Mouse (Mus musculus): Measurements from ENCODE around the gene Zic5.

The Zic5 gene

DNA sequence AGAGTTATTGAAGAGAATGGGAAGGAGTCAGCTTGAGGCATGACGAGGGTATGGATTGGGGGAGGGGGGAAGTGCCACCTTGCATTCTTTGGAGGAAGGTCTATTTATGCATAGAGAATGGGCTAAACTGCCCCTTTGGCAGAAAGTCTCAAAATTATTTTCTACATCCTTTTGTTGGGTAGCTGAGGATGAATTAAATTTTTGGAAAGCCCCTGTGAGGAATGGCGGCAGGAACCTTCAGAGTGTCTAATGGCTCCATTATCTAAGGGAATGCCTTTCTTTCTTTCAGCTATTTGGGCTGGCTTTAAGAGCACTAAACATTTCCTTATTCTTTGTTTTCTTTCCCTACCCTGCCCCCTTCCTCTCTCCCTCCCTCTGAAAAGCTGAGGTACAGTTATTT is 14.9 kb upstream of the Zic5 start:
- in situ Hi-C loops (cut with MboI; ENCODE audit: low sequenced_read_pairs): no loop called here

DNA sequence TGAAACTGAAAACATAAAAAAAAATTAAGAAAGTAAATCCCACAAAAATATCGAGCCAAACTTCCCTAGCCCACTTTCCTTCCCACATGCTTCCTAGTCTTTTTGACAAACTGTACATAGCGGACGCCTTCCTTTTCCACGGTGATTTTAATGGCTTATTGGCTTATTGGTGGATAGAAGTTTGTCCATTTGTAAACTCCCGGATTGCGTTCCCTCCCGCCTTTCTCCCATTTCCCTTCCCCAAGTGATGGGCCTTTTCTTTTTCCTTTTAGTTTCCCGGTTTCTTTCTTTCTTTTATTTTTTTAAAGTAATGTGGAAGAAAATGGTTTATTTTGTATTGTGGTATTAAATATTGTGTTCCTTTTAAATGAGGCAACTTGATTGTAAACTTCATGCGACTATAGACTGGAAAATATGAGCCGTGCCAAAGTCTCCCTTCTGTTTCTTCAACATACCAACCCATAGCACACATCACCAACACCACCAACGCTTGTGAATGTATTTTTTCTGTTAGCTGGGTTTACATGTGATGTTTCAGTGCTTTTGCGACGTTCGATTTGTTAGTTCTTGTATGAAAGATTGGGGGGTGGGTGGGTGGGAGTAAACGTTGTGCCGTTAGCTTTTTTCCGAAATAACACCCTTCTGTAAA is 14.1 kb upstream of the Zic5 start:
- in situ Hi-C loops (cut with MboI; ENCODE audit: low sequenced_read_pairs): no loop called here

DNA sequence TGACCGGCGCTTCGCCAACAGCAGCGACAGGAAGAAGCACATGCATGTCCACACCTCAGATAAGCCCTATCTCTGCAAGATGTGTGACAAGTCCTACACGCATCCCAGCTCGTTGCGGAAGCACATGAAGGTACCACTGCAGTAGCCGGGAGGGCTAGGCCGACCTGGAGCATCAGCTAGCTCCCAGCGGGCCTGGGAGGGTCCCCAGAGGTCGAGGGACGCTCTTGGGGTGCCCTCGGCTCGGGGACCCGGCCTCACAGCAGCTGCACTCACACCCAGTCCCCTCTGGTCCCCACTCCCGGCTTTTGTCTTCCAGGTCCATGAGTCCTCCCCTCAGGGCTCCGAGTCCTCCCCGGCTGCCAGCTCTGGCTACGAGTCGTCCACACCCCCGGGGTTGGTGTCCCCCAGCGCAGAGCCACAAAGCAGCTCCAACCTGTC is 13.1 kb upstream of the Zic5 start:
- in situ Hi-C loops (cut with MboI; ENCODE audit: low sequenced_read_pairs): no loop called here

DNA sequence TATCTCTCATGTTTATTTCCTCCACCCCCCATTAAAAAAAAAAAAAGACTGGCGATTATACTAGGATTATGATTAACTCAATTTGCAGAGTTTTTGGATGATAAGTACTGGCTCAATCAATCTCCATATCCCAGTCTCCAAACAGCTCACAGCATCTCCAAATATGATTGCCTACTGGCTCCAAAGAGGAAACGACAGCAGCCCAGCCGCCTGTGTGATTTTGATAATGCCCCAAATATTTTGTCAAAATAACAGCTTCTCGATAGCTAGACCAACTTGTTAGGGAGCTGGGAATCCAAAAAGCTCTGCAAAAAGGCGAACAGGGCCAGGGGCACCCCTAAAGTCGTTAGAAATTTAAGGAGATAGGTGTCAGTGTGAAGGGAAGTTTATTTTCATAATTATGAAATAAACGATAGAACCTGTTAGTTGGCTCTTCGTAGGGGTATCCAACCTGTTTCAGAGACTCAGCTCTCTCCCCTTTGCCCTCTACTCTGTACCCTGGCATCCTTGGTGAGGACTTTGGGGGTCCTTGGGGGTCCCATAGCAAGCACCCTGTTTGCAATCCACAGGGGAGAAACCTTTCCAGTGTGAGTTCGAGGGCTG is 12.6 kb upstream of the Zic5 start:
- in situ Hi-C loops (cut with MboI; ENCODE audit: low sequenced_read_pairs): no loop called here

DNA sequence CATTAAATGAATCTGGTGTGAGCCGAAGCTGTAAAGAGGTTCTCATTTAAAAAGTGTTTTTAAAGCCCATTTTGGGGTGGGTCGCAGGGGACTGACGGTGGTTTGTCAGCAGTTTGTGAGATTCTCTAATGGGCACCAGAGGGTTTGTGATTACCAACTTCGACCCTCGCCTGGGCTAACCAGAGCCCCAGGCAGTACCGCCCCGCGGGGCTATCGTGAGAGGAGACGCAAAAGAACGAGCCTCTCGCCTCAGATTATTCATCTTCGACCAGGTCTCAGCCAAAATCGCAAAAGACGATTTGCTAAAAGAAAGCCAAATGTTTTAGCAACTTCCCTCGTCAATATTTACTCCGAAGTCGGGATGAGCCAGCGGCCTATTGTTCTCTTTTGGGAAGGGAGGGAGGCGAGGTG is 11.8 kb upstream of the Zic5 start:
- in situ Hi-C loops (cut with MboI; ENCODE audit: low sequenced_read_pairs): no loop called here

DNA sequence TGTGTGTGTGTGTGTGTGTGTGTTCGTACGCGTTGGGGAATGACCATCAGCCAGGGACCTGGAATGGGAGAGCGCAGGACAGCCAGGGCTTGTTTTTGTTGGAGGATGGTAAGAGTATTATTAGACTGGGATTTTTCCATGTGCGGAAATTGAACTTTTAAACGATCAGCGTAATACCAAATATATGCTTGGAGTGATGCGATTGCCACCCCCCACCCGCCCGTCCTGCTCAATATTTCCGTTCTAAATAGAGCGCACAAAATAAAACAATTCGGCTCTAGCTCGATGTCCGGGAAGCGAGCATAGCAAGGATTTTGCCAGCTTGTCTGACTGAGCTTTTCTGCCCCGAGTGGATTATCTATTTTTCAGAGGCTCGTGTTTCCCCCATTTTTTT is 11.3 kb upstream of the Zic5 start:
- in situ Hi-C loops (cut with MboI; ENCODE audit: low sequenced_read_pairs): no loop called here

DNA sequence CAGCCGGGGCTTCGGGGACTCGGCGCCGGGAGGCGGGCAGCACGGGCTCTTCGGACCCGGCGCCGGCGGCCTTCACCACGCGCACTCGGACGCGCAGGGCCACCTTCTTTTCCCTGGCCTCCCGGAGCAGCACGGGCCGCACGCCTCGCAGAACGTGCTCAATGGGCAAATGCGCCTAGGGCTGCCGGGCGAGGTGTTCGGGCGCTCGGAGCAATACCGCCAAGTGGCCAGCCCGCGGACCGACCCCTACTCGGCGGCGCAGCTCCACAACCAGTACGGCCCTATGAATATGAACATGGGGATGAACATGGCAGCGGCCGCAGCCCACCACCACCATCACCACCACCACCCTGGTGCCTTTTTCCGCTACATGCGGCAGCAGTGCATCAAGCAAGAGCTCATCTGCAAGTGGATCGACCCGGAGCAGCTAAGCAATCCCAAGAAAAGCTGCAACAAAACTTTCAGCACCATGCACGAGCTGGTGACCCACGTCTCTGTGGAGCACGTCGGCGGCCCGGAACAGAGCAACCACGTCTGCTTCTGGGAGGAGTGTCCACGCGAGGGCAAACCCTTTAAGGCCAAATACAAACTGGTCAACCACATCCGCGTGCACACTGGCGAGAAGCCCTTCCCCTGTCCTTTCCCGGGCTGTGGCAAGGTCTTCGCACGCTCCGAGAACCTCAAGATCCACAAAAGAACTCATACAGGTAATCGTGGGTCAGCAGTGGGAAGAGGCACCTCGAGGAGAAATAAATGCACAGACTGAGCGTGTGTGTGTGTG is 10.8 kb upstream of the Zic5 start:
- in situ Hi-C loops (cut with MboI; ENCODE audit: low sequenced_read_pairs): no loop called here

DNA sequence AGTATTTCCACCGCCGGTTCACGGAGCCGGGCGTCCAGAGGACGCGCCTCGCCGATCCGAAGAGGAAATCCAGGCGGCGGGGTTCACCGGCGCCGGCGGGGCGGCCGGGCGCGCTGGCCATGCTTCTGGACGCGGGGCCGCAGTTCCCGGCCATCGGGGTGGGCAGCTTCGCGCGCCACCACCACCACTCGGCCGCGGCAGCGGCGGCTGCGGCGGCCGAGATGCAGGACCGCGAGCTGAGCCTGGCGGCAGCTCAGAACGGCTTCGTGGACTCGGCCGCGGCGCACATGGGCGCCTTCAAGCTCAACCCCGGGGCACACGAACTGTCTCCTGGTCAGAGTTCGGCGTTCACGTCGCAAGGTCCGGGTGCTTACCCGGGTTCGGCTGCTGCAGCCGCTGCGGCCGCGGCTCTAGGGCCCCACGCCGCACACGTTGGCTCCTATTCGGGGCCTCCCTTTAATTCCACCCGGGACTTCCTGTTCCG is 10.1 kb upstream of the Zic5 start:
- in situ Hi-C loops (cut with MboI; ENCODE audit: low sequenced_read_pairs): no loop called here

DNA sequence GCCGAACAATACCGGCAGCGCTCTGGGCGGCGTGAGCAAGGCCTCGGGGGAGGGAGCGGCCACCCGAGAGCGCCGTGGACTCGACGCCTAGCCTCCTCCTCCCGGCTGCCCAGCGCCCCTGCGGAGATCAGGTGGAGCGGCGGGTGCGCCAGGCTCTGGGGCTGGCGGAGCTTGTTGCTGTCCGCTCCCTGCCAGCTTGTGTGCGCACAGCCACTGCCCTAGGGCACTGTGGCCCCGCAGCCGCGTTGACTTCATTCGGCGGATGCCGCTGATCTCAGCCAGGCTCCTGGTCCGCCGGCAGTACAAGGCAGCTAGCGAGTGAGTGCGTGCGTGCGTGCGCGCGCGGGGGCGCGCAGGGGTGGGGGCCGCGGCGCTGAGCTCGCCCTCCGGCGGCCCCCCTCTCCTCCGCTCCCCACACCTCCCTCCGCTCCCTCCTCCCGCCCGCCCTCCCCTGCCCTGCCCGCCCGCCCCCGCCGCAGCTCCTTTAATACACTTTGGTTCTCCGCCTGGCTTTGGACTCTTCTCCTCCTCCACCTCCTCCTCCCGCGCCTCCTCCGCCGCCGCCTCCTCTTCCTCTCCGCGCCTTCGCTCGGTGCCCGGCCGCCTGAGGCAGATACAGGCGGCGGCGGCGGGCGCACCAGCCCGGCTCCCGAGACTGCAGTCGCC is 9.5 kb upstream of the Zic5 start, which contains the start of gene Zic2:
TSS of gene Zic2 (plus strand) at position 545 of the 666 bp plus-strand sequence.
- in situ Hi-C loops (cut with MboI; ENCODE audit: low sequenced_read_pairs): no loop called here

DNA sequence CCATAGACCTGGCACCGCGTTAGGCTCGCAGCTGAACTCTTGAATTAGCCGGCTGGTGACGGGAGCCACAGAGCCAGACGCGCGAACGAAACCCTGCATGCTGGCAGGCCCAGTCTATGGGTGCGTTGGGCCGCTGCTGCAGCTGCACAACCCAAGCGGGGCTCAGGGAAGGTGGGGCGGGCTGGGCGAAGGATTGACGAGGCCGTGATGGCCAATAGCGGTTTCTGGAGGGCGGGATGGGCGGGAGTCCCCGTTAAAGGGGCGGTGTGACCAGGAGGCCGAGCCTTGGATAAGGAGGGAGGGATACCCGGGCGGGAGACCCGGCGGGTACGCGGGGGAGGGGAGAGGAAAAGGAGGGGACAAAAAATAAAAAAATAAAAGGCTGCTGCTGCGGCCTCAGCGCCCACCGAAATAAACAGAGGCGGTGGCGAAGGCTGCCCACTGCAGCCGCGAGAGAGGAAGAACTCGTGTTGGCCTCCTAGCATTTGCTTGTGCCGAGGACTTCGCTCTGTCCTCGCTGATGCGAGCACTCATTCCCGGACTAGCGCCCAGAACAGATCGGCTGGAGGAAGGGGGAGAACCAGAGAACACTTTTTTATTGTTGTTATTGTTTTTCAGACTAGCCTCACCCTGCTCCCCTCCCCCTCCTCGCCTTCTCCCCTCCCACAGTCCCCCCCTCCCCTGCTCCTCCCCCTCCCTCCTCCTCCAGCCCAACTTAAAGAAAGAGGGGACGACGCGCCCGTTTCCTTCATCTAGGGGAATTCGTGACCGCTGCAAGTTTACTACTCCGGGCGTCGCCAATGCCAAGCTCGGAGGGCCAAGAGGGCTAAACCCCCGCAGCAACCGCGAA is 8.8 kb upstream of the Zic5 start:
- in situ Hi-C loops (cut with MboI; ENCODE audit: low sequenced_read_pairs): no loop called here

DNA sequence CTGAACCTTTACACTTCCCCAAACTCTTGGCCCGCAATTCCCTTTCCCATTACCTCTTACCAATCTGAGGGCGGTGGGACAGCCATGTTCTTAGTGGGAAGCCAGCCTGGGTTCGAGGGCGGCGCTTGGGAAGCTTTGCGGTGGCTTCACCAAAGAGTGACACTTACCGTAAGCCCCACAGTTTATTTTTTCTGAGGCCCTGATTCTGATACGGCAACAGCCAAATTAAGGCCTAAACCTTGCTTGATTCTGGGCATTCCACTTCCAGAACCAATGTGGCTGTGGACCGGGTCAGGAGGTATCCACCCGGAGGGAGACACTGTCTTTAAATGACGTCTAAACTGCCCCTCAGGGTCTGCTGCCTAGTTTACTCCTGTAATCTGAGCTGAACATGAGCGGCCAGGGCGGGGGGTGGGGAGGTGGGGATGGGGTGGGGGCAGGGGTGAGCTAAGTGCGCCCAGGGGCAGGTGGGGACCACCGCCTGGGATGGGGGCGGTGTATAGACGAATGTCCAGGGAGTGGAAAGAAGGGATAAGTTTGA is 7.8 kb upstream of the Zic5 start:
- in situ Hi-C loops (cut with MboI; ENCODE audit: low sequenced_read_pairs): no loop called here

DNA sequence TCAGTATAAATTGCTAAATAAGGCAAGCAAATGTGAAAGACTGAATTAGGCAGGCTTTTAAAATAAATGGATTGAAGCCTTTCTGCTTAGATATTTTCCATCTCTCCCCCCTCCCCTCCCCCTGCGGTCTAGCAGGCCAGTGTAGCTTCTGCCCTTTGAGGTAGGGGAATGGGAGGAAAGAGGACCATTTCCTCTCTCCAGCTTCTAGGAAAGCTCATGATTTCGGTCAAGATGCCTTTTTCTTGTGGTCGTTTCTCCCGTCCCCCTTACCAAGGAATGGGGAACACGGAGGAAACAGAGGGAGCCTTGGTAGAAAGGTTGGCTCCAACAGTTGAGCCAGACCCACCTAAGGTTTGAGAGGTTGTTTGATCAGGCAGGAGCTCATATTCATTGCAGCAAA is 7.2 kb upstream of the Zic5 start:
- in situ Hi-C loops (cut with MboI; ENCODE audit: low sequenced_read_pairs): no loop called here

DNA sequence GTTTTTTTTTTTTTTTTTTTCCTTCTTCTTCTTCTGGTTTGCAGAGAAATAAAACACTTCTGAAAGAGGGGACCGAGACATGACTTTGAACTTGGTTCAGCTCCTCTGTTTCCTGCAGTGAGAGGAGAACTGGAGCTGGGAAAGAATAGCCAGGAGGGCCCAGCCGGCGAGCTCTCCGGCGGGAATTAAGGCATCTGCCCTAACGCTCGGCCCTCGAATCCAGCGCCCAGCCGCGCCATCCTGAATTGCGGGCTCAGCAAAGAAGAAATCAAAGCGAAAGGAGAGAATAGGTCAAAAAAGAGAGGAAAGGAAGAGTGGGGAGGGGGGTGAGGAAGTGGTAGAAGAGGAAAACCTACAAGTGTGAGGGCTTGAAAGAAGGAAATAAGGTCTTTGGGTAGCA is 6.7 kb upstream of the Zic5 start:
- in situ Hi-C loops (cut with MboI; ENCODE audit: low sequenced_read_pairs): no loop called here

DNA sequence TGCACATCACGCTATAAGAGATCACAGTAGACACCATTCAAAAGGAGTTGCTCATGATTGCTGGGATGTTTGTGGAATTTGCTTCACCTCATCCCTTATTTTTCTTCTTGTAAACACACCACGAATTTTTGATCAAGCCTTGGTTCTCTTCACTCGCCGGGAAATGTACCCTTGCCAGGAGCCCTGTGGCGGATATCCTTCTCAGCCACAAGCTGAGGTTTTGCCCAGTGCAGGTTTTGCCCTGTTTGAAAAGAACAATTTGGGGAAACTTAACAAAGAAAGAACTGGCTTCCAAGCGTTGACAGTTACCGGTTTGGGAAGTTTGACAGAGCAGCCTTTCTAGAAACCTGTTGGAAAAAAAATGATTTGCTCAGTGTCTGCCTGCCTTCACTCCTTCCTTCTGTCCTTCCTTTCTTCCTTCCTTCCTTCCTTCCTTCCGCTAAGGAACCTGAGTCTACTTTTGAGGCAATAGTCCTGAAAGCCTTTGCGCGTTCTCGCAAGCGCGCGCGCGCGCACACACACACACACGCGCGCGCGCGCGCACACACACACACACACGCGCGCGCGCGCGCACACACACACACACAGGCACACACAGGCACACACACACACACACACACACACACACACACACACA is 6.1 kb upstream of the Zic5 start:
- in situ Hi-C loops (cut with MboI; ENCODE audit: low sequenced_read_pairs): no loop called here

DNA sequence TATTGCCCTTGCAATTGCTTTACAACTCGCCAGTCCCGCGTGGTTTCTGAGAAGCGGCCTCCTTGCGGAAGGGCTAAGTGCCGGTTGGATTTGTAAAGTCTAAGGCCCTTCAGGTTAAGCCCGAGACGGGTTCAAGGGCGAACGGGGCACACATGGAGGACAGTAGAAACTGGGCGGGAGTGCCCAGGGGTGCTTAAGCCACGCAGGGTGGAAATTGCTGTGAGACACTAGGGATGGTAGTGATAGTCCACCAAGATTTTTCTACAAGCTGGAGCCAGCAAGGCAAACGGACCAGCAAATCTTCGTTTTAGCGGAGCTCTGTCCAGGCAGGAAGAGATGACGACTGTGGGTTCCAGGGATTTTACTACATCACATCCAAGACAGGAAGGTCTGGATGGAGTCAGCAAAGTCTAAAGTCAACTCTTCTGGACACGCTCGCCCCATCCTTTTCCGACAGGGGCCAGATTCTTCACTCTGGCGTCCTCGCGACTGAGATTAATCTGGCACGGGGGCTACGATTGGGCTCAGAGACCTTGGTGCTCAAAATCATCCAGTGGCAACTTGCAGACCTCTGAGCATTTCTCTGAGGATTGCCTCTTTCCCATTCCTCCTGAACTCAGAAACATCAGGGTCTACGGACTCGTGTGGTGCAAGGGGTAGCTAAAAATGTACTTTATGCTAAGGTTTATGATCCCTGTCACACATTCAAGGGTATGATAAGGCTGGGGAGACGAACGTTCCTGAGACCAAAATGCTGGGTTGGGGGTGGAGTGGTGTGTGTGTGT is 3.7 kb upstream of the Zic5 start:
- in situ Hi-C loops (cut with MboI; ENCODE audit: low sequenced_read_pairs): no loop called here

DNA sequence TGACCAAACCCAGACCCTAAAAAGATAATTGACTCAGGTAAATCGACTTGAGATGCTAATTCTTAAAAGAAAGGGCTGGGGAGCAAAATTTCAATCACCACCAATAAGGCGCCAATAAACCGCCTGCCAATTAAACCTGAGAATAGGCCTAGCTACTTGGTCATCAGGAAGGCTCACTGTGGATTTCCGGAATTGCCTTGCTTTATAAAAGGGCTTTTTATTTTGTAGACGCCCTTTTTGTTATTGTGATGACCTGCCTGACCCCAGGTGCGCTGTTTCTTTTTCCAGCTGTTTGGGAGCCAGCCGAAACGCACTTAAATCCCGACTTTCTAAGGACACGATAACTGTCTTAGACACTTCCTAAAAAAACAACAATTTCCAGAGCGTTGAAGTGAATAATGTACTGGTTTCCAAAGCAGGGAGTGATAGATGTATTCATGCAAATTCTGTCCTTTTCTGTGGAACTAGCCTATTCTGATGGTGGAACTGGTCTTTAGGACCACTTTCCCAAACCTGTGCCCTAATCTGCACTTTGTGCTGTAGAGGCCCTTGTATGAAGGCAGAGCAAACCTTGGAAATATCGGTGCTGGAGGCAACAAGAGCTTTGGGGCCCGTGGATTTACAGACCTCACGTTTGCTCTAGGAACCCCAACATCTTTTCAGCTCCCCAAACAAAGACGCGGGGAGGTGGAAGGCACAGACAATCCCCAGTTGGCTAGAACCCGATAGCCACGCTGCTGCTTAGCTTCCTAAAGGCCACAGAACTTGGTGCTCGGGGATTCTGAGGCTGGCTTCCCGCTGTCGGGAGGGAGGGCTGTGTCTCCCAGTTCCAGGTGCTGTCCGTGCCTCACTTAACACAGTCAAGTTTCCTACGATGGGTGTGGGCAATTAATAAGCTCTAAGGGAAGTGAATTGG is 2.7 kb upstream of the Zic5 start:
- in situ Hi-C loops (cut with MboI; ENCODE audit: low sequenced_read_pairs): no loop called here

DNA sequence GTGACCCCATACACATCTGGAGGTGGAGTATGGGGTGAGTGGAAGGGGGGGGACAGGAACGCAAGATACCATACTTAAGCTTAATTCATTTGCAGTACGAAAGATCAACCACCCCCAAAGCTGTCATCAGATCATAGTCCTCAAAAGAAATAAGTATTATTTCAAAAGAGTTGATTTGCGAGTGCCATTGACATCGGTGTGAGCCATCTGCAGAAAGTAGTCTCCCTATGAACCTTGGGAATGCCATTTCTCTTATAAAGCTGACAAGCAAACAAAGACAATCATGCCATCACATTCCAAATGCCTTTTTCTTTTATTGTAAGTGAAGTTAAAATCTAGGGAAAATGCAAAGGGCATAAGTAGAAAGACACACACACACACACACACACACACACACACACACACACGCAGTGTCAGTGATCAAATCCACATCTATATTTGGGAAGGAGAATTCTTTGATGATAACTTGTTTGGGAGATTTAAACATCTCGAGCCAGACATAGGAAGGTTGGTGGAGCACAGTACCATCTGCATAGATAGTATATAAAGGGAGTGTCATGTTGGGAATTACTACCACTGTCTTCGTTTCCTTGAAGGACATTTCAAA is 1.4 kb upstream of the Zic5 start:
- in situ Hi-C loops (cut with MboI; ENCODE audit: low sequenced_read_pairs): no loop called here

Data from CH12F3 (cell line).